Mouse (Mus musculus): ENCODE results near the gene Mcts1. TPM values are rescaled to one million over a fixed set of nuclear protein-coding genes. Genes with fewer than 3 reads are reported as not detected.

Mcts1 gene
- polyA plus RNA-seq, 1 experiment from 2014 or later: 76.0 TPM

Other genes starting within 250 kb of the Mcts1 start
- gene Lamp2, start 144.1 kb upstream of the Mcts1 start, polyA plus RNA-seq (2016; fragmentation: Nextera tagmentation; extraction: Ambion mirVana): 59.5 and 68.4 TPM in 2 replicates
- gene Cul4b, start 24.4 kb upstream of the Mcts1 start, polyA plus RNA-seq (2016; fragmentation: Nextera tagmentation; extraction: Ambion mirVana): 47.8 and 52.4 TPM in 2 replicates
- 14.7 and 16.5 TPM in 2 replicates for gene C1galt1c1, start 34.5 kb downstream of the Mcts1 start, polyA plus RNA-seq (2016; fragmentation: Nextera tagmentation; extraction: Ambion mirVana)
- gene 6030498E09Rik, start 172.1 kb downstream of the Mcts1 start, polyA plus RNA-seq (2016; fragmentation: Nextera tagmentation; extraction: Ambion mirVana): not detected in 2 replicates